Mouse (Mus musculus) forebrain, embryonic 14.5 days (tissue): Measurements from ENCODE around the gene Ints3. TPM values are rescaled to one million over a fixed set of nuclear protein-coding genes. Genes with fewer than 3 reads are reported as not detected.

Source experiments
- ATAC-seq: fragments of 200-750 bp; cut with Nextera tagmentation; 2 replicates; pipeline ENCODE4 v1.8.0; 2017; ENCODE audit warnings: mild to moderate bottlenecking, moderate library complexity
- DNase-seq: peaks from one replicate; pipeline ENCODE4 v3.0.0-alpha.2; 2015; ENCODE audit warnings: low spot score
- H3K27ac ChIP-seq: fragments of 300-500 bp; sonication (generic); 2 replicates; pipeline ENCODE4 v1.5.1; 2014; ENCODE audit warnings: low read depth, mild to moderate bottlenecking, control low read depth, low read length, moderate library complexity
- H3K27me3 ChIP-seq: fragments of 300-500 bp; sonication (generic); replicated peaks from 2 replicates; pipeline ENCODE4 v1.6.1; 2014; ENCODE audit warnings: low read length, control low read depth, mixed read lengths; ENCODE audit not compliant: control insufficient read depth, insufficient read depth
- H3K36me3 ChIP-seq: fragments of 300-500 bp; sonication (generic); 2 replicates; pipeline ENCODE4 v1.6.1; 2014; ENCODE audit warnings: low read length, control low read depth; ENCODE audit not compliant: control insufficient read depth, insufficient read depth
- H3K4me1 ChIP-seq: fragments of 300-500 bp; sonication (generic); 2 replicates; pipeline ENCODE4 v1.6.1; 2014; ENCODE audit warnings: antibody characterized with exemption, low read length, control low read depth; ENCODE audit not compliant: control insufficient read depth, insufficient read depth
- H3K4me2 ChIP-seq: fragments of 300-500 bp; sonication (generic); 2 replicates; pipeline ENCODE4 v1.6.1; 2014; ENCODE audit warnings: mild to moderate bottlenecking, control low read depth, low read length
- H3K4me3 ChIP-seq: fragments of 300-500 bp; sonication (generic); 2 replicates; pipeline ENCODE4 v1.5.1; 2014; ENCODE audit warnings: low read depth, low read length, control low read depth
- H3K9ac ChIP-seq: fragments of 300-500 bp; sonication (generic); 2 replicates; pipeline ENCODE4 v1.6.1; 2014; ENCODE audit warnings: mild to moderate bottlenecking, low read length, control low read depth, moderate library complexity
- H3K9me3 ChIP-seq: fragments of 300-500 bp; sonication (generic); replicated peaks from 2 replicates; pipeline ENCODE4 v1.6.1; 2016; ENCODE audit warnings: low read length, control low read depth, mixed read lengths; ENCODE audit not compliant: control insufficient read depth
- WGBS: fragments of 180-500 bp; shearing (Covaris S2); extraction: QIAGEN DNeasy Blood & Tissue Kit; methylation state at CpG from one replicate; pipeline ENCODE4 v1.1.7; 2014; 5-methylcytosine and 5-hydroxymethylcytosine counted together
- polyA plus RNA-seq: library from polyadenylated mRNA; unstranded; fragments of >200 nt; fragmentation: Nextera tagmentation; extraction: Ambion mirVana; gene quantifications from 2 replicates; pipeline ENCODE4 v1.2.1, GENCODE M21; 2014

Gene Ints3
- polyA plus RNA-seq, 1 experiment from 2014 or later: 20.7 TPM

DNA sequence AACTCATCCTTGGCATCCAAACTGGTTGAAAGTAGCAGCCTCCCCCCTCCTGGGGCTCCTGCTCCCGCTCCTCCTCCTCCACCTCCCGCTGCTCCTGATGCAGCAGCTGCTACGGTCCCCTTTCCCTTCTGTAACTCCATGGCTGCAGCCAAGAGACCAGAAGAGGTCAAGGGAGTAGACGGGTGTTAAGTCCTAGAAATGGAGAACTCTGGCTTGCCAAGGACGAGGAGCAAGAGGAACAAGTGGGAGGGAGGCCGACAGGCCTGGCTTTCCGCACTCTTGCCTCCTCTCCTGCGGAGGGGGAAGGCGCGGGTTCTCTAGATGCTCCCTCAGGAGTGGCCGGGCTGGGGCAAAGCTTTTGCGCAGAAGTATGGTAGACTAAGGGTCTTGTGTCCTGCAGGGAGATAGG, 607 bp downstream of the Ints3 start:
- ATAC-seq (peak; percentile 24), DNase-seq (peak; percentile 25)
- Histone ChIP-seq H3K27me3 (no peaks in the 10 kb centered on the region), H3K36me3 (peaks cover 4% of the 10 kb centered on the region; the same call in 1 of the 2 replicates), H3K9me3 (no peaks in the 10 kb centered on the region), H3K4me1 (peaks cover 19% of the 10 kb centered on the region), H3K4me2 (peak overlapping the region; percentile 99), H3K9ac (peak overlapping the region; percentile 94), H3K27ac (peak overlapping the region; percentile 95), H3K4me3 (peak overlapping the region; percentile 73)
- WGBS: under 1% methylated on average over 12 of the region's 12 CpGs

DNA sequence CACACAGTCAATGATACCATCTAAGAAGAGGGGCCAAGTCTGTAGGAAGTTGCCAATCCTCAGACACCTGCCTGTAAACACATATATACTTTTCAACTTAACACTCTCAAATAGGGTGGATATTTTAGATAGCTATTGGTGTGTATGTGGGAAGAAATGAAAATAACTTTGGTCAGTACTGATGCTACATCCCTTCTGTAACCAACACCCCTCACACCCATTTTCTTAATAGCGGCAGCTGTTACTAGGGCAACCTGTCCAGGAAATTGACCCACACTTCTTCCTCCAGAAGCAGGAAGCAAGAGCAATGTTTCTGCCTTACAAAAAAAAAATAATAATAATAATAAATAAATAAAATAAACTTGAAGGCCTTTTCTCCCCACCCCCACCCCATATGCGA, 1.1 kb downstream of the Ints3 start:
- Histone ChIP-seq H3K4me2 (peak overlapping the region; percentile 99), H3K27me3 (no peaks in the 10 kb centered on the region), H3K9ac (peak overlapping the region; percentile 94), H3K27ac (no peak overlapping the region), H3K4me3 (peak overlapping the region; percentile 73), H3K4me1 (peaks cover 19% of the 10 kb centered on the region), H3K36me3 (peaks cover 4% of the 10 kb centered on the region; the same call in 1 of the 2 replicates), H3K9me3 (no peaks in the 10 kb centered on the region)
- no peak for DNase-seq
- no peak for ATAC-seq
- WGBS: 17% methylated on average over 2 of the region's 2 CpGs

DNA sequence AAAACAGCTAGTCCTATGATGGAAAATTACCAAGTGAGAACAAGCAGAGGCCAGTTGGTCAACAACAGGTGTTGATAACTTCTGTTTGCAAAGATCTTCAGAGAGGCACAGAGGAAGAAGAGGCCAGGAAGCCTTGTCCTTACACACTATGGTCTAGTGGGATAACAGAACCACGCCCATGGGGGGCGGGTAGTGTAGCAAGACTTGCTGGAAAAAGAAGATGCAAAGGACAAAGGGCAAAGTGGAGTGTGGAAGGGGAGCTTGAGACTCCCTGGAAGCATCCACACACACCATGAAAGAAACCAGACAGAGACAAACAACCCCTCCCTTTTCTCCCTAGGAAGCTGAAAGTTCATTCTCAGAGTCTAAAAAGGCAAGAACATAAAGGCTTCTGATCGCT, 3.8 kb downstream of the Ints3 start:
- 89% methylated on average over 3 of the region's 3 CpGs for WGBS
- ATAC-seq (no peak), DNase-seq (no peak)
- H3K27me3 ChIP-seq: no peaks in the 10 kb centered on the region
- H3K9me3 ChIP-seq: no peaks in the 10 kb centered on the region
- H3K4me2 ChIP-seq: no peak overlapping the region
- peaks cover 19% of the 10 kb centered on the region for H3K4me1 ChIP-seq
- H3K4me3 ChIP-seq: no peak overlapping the region
- H3K27ac ChIP-seq: no peak overlapping the region
- no peak overlapping the region for H3K9ac ChIP-seq
- peaks cover 4% of the 10 kb centered on the region; the same call in 1 of the 2 replicates for H3K36me3 ChIP-seq

DNA sequence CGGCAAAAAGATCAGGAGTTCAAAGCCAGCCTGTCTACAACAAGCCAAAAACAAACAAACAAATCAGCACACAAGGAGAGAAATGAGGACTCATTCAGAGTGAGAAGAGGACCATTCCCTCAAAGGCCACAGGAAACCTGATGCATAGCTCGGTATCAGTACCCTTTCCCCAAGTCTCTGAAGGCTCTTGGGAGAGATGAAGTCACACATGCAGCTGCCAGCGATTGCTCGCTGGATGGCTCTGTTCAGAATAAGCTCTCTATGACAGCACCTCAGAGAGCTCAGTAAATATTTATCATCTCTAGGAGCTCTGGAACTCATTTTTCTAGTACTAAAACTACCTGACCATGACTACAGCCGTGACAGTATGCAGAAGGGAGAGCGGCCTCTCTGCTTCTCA, 5.2 kb downstream of the Ints3 start:
- 92% methylated on average over 6 of the region's 6 CpGs for WGBS
- Histone ChIP-seq H3K4me3 (no peak overlapping the region), H3K27ac (no peak overlapping the region), H3K9ac (no peak overlapping the region), H3K9me3 (no peaks in the 10 kb centered on the region), H3K36me3 (peaks cover 12% of the 10 kb centered on the region), H3K4me1 (peaks cover 15% of the 10 kb centered on the region), H3K4me2 (no peak overlapping the region), H3K27me3 (no peaks in the 10 kb centered on the region)
- ATAC-seq (no peak), DNase-seq (no peak)

- no peak for ATAC-seq
- Histone ChIP-seq H3K4me3 (no peak overlapping the region), H3K4me1 (peaks cover 15% of the 10 kb centered on the region), H3K4me2 (no peak overlapping the region), H3K27ac (no peak overlapping the region), H3K27me3 (no peaks in the 10 kb centered on the region), H3K9ac (no peak overlapping the region), H3K9me3 (no peaks in the 10 kb centered on the region), H3K36me3 (peaks cover 18% of the 10 kb centered on the region)
- 100% methylated on average over 1 of the region's 1 CpGs for WGBS
- DNase-seq: no peak
Observed at GRCm38 (mm10) chr3:90427574-90427973, 5.8 kb downstream of the Ints3 start.

DNA sequence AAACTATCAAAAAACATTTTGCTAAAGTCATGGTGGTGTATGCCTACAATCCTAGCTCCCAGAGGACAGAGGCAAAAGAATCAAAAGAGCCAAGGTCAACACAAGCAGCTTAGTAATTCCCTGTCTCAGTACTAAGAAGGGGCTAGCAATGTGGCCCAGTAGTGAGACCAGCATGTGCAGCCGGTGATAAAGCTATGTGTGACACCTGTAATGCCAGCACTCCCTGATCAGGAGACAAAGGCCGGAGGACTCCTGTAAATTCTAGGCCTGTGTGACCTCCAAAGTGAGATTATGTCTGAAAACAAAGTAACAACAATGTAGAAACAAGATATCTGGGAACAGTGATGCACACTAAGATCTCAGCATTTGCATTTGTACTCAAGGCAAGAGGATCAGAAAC, 7.9 kb downstream of the Ints3 start:
- Histone ChIP-seq H3K4me2 (no peak overlapping the region), H3K9me3 (no peaks in the 10 kb centered on the region), H3K4me3 (no peak overlapping the region), H3K36me3 (peaks cover 31% of the 10 kb centered on the region), H3K4me1 (no peaks in the 10 kb centered on the region), H3K9ac (no peak overlapping the region), H3K27ac (no peak overlapping the region), H3K27me3 (no peaks in the 10 kb centered on the region)
- WGBS: 95% methylated on average over 2 of the region's 2 CpGs
- DNase-seq: no peak
- ATAC-seq: no peak

GRCm38 (mm10) chr3:90423549-90423948, 9.9 kb downstream of the Ints3 start:
- Histone ChIP-seq H3K36me3 (peaks cover 46% of the 10 kb centered on the region), H3K9ac (no peak overlapping the region), H3K27me3 (no peaks in the 10 kb centered on the region), H3K4me1 (no peaks in the 10 kb centered on the region), H3K9me3 (no peaks in the 10 kb centered on the region), H3K4me3 (no peak overlapping the region), H3K27ac (no peak overlapping the region), H3K4me2 (no peak overlapping the region)
- ATAC-seq (no peak), DNase-seq (no peak)

DNA sequence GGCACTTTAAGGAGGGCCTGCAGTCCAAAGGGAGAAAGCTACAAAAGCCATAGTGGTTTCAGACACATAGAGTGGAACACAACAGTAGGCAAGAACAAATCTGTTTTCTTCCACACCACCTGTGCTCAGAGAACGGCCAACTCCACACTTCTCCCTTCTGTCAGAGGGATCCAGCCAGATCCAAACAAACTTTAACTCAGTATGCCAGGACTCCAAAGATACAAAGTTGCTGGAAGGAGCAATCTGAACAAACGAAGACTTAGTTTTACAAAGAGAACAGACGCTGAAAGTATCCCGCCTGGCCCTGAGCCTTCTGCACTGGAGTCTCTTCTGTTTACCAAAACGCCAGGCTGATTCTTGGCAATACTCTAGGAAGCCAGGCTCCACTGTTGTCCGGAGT, 12.7 kb downstream of the Ints3 start:
- no peak for ATAC-seq
- no peak for DNase-seq

DNA sequence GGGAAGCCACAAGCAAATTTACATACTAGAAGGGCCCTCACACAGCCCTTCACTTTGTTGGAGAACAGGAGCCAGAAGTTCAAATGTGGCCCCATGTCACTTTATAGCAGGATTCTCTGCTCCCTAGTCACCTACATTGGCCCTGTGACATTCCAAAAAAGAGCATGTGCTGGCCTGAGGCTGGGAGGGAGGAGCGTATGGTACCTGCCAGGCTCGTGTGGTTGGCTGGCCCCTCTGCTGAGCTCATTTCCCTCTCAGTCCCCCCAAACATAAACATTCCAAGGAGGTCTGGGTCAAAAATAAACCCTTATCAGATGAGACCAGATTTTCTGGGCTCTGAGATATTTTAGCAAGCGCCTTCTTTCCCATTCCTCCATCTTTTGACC, 20.4 kb downstream of the Ints3 start:
- Histone ChIP-seq H3K36me3 (peaks cover 95% of the 10 kb centered on the region), H3K27ac (no peak overlapping the region), H3K4me1 (no peaks in the 10 kb centered on the region), H3K27me3 (no peaks in the 10 kb centered on the region), H3K4me2 (no peak overlapping the region), H3K4me3 (no peak overlapping the region), H3K9me3 (no peaks in the 10 kb centered on the region), H3K9ac (no peak overlapping the region)
- 82% methylated on average over 3 of the region's 3 CpGs for WGBS
- no peak; the same call in 1 of the 2 replicates for ATAC-seq
- no peak for DNase-seq

More for the DNA sequence above, 12.7 kb downstream of the Ints3 start:
- H3K36me3 ChIP-seq: peaks cover 75% of the 10 kb centered on the region
- H3K9ac ChIP-seq: no peak overlapping the region
- no peaks in the 10 kb centered on the region for H3K4me1 ChIP-seq
- no peak overlapping the region for H3K4me2 ChIP-seq
- 92% methylated on average over 6 of the region's 6 CpGs for WGBS
- H3K4me3 ChIP-seq: no peak overlapping the region
- no peak overlapping the region for H3K27ac ChIP-seq
- no peaks in the 10 kb centered on the region for H3K9me3 ChIP-seq
- no peaks in the 10 kb centered on the region for H3K27me3 ChIP-seq
